Mouse (Mus musculus) c-Kit-positive CD71-positive TER-119-positive erythroid progenitor cells, embryonic 14.5 days (primary cell): ENCODE results near the gene Slco4a1.

Source experiments
- DNase-seq: peaks from one replicate; pipeline ENCODE4 v3.0.0-alpha.2; 2013; ENCODE audit warnings: low spot score

The Slco4a1 gene

DNA sequence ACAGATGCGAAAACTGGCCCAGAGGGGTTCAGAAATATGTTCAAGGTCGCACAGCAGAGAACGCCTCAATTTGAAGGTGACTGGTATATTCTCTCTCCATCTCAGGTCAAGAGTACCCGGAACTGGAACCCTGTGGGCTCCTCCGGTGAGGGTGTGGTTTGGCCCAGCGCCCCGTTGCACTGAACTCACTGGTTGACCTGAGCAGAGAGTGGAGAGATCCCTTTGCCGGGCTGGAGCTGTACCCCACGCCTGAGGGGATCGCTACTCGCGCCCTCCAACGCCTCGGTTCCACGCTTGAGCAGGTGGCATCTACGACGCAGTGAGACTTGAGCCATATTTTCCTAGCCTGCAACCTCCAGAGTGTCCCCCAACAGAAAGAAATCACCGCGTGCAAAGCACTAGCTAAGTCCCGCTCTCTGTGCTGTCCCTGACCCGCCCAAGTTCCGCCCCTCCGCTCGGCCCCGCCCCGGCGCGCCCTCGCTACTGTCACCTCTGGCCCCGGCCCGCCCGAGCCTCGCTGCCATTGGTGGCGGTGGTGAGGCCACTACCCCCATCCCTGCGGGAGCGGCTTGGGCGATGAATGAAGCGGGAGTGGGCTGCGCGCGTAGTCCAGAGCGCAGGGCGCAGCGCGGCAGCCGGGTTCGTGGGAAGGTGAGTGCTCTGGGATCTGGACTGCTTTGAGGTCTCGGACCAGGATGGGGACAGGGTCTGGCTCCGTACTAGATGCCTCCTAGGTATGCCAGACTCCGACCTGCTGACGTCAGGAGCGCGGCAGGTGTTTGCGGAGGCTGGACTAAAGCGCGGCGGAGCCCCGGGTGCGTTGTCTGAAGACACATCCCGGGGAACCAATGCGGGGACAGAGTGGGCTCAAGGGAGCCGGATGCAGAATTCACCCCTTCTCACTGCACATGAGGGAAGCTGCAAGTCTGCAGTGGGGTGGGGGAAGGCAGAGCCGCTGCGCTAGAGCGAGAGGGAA, at the start of gene Slco4a1:
TSS of gene Slco4a1 (plus strand) at position 523 of the 976 bp plus-strand sequence.
- peak; percentile 60 for DNase-seq

DNA sequence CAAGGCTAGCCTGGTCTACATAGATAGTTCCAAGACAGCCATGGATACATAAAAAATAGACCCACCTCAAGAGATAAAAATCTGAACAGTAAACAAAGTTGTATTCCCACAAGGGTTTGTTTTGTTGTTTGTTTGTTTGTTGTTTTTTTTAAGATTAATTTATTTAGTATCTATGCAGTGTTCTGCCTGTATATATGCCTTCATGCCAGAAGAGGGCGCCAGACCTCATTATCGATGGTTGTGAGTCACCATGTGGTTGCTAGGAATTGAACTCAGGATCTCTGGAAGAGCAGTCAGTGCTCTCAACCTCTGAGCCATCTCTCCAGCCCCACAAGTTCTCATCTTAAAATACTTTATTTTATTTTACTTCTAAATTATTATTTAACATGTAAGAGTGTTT, 47.6 kb upstream of the Slco4a1 start:
- DNase-seq = peak; percentile 9

DNA sequence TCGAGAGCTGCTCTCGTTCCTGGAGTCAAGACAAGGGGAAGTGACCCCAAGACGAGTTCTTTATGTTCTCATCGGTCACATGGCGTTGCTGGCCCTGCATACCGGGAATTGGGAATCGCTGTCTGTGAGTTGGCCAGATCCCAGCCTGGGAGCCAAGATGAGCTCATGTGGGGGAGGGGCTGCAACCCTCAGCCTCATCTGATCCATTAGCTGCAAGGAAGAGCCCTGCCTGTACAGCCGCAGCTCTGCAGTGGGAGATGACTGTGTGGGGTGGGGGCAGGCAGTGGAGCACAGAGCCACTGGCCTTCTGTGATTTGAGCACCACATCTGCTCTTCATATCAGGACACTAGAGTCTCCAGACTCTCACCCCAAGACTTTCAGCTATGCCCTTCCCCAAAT, 45.6 kb upstream of the Slco4a1 start:
- DNase-seq = no peak

DNA sequence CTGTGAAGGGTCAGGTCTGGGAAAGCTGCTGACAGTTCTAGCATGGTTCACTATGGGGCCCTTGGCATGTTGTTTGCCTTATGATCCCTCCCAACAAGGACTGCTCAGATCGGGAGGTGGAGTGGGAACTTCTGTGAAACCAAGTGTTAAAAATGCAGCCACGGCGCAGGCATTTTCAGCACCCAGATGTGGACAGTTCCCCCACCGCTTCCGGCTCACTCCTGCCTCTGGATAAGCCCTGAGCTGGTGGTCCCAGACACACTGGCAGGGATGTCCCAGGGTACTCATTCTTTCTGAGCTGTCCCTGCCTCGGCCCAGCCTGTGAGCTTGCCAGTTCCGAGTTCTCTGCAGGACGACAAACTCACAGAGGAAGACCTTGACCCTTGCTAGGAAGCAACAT, 45.0 kb upstream of the Slco4a1 start:
- no peak for DNase-seq

DNA sequence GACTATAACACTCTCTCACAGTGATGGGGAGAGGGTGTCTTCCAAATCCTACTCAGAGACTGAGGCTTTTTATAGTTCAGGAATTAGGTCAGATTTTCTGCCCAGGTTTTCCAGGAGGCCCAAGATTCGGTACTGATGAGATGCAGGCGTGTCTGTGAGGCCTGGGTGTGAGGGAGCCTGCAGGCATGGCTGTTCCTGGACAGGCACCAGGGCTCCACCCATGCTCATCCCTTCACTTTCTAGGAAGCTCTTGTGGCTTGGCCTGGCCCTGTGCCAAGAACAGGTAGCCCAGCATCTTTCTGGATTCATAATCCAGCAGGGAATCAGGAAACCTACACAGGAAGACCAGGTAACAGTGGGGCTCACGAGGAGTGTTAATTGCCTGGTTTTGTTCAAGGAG, 40.4 kb upstream of the Slco4a1 start:
- no peak for DNase-seq

DNA sequence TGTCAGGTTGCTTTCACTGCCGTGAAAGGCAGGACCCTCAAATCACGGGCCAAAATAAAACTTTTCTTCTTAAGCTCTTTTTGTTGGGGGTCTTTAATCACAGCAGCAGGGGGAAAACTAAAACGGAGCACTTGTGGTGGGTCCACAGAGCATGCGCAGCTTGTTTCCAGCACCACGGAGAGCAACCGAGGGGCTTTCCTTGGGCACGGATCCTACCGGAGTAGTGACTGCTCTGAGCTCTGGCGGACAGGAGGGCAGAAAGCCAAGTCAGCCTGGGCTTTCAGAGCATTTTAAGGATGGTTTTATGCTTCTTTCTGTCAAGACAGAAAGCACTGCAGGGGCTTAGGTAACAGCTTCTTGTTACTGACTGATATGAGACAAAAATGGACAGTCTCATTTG, 38.3 kb upstream of the Slco4a1 start:
- DNase-seq = no peak

DNA sequence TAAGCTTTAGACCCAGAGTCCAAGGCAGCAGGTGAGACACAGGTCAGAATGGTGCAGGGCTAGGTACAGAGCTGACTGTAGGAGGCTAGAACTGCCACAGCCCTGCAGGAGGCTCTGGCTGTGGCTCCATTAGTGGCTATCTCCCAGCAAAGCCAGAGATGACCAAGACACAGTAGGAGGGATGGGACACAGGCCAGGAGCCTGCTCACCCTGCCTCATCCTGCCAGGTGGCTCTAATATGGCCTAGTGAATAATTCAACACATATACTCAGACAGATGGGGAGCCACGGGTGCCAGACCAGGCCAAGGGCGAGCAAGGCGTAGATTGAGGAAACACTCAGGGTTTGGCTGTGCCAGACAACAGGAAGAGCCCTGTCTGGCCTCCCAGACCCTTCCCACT, 35.4 kb upstream of the Slco4a1 start:
- no peak for DNase-seq

DNA sequence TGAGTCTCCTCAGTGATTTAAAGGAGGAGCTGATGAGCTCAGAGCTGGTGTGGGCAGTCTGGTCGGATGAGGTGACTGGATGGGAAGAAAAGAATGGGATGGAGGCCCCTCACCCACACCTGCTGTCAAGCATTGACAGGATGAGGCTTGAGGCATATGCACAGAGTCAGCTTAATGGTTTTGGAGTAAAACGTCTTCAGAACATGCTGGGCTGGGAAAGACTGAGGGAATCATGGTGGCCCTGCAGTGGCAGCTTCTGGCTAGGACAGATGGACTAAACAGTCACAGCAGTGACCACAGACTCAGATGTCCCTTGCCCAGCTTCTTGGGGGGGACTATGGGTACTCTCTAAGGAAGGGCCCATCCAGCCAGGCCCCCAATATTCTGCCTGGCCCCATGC, 30.9 kb upstream of the Slco4a1 start:
- DNase-seq = no peak

DNA sequence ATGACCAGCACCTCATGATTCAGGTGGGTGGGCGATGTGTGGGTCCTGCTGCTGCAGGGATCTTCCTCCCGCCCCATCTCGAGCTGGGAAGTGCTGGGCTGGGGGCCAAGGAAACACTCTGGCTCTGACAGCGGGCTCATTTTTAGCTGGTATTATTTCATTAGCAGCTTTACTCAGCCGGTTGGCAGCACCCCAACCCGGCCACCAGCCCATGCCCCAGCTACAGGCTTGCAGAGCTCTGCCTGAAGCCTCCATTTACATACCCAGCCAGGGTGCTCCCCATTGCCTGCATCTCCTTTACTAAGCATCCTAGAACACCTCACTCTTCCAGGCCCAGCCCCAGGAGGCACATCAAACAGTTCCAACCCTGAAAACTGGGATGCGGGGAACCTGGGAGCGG, 29.0 kb upstream of the Slco4a1 start:
- DNase-seq = no peak

DNA sequence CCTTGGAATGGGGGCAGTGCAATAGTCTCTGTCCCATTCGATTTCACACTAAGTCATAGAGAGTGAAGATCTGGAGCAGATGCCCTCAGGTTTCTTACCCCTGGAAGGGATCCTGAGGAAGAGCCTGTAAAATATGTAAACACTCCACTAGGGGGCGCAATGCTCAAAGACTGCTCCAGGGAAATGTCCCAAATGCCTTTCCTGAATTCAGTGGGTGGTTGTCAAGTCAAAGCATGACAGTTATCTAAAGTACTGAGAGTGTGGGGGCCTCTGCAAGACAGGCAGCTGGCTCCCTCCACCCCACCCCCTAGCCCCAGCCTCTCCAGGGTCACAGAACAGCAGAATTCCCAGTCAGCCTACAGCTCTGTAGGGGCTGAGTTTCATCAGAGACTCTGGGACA, 27.7 kb upstream of the Slco4a1 start:
- DNase-seq = peak; percentile 12

DNA sequence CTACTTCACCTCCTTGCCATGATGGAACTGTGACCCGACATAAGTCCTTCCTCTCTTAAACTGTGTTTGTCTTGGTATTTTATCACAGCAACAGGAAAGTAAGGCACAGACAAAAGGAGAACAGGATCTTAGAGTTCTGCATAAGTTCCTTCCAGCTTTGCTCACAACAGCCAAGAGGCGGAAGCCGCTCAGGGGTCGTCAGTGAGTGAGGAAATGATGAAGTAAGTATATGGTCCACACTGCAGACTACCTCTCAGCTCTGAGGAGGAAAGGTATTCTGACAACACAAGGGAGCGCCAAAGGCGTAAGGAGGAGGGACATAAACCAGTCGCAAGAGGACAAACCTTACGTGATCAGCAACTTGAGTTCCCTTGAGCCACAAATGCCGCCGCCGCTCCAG, 25.4 kb upstream of the Slco4a1 start:
- DNase-seq = no peak

DNA sequence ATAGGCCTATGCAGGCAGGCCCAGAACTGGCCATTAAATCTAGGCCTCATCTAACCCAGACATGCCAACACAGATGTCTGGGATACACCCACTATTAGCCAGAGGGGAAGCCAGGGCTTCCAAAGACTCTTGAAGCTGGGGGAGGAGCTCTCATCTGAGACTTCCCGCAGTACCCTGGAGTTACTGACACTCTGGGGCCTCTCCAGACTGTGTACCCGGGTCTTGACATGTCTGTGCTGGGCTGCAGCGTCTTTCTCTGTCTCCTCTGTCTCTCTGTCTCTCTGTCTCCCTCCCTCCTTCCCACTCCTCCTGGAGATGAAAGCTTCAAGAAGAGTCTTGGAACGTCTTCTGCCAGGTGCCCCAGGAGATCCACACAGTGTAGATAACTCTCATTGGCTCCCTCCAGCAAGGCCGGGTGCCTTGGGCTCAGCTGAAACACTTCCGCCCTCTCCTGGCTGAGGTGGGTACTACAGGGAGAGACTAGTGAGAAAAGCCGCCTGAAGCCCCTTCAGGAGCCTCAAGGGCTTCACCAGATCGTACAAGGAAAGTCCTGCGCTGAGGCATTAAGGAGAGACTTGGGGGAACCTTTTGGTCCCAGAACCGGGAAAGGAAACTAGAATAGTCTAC, 23.9 kb upstream of the Slco4a1 start:
- DNase-seq = peak; percentile 52

DNA sequence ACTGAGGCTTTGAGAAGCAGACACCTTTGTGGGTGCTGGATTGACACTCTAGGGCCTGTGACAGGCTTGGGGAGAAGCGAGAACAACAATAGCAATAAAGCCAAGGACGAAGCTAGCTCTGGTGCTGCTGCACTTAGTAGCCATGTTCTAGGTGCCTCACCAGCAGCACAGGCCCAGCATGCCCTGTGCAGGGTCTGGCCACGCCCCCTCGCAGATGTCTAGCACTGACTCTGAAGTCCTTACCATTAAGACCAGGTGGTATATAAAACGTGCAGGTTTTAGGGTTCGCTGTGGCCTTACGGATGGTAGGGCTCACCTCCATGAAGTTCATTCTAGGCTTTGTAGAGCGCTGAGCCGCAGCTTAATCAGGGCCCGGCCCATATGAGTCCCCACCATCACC, 23.3 kb upstream of the Slco4a1 start:
- DNase-seq = no peak

DNA sequence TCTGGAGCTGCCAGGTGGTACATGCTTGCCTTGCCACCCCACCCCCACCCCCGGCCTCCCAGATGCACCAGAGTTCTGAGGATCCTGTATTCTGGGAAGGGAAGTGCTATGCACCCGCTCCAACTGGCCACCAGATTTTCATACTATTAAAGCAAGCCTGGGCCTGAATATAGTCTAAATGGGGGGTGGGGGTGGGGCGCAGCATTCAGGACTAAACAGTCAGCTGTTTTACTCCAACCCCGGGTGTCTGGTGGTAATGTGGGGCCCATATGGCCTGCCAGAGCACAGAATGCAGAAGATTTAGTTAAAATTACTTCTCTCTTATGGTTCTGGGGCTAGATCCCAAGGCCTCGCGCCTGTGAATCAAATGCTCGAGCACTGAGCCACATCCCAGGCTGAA, 22.7 kb upstream of the Slco4a1 start:
- no peak for DNase-seq

DNA sequence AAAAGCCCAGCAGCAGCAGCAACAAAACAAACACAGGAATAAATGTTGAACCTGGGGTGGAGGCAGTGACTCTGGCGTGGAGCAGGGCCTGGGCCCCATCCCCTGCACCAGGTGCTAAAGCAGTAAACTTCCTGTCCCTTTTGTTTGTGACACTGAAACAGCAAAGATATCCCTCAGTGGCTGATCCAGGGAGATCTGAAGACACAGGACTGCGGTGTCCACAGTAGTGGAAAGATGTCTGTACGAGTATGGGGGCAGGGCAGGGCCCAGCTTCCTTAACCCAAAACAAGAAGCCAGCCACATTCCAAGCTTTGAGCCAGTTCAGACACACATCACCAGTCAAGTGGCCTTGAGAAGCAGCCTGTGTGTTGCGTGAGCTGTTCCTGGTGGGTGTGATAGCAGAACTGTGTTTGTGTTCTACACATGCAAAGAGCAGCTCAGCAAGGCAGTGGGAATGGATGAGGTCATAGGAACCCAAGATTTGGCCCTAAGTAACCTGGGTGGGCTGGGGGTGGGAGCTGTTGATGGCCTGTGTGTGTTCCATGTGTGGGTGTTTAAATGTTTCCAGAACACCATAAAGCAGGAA, 20.6 kb upstream of the Slco4a1 start:
- no peak for DNase-seq

DNA sequence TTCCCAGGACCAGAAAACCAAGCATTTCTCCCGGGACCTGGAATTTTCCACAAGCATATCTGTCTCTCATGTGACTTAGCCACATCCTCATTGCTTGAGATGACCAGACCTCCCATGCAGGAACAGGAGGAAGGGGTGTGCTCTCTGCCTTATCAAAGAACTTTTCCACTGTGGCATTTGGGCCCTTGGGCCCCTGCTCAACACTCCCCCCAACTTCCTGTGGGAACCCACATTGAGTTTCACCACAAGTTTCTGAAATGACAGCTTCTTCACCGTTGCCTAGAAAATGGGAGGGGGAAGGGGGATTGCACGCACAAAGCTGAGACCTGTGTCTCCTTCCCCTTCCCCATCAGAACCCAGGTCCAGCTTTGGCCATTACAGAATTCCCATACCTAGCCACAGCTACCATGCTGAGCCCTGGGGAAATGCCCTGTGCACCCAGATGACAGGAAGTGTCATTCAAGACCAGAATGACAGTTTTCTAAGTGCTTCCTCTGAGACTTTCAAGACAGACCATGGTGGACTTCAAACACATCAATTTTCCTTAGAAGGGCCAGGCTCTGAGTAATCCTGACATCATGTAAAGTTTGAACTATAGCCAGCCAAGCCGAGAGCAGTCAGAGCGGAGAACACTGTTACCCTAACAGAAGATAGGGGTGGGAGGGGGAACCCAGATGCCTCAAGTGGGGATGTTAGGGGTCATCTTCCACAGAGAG, 18.7 kb upstream of the Slco4a1 start:
- DNase-seq = no peak

DNA sequence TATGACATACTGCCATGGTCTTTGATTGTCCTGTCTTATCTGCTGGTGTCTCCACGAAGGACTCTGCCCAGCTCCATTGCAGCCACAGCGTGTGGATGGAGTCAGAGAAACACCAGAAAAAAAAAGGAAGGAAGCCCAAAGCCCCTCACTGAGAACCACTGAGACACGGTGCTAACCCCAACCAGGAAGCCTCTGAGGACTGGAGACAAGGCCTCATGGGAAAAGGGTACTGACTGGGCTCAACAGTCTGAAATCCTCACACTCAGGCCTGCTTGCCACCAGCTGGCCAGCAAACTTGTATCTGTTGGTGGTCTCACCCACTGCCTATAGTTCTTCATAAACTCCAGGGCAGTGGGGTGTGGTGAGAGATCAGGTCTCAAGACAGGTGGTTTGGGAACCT, 16.3 kb upstream of the Slco4a1 start:
- DNase-seq = no peak

DNA sequence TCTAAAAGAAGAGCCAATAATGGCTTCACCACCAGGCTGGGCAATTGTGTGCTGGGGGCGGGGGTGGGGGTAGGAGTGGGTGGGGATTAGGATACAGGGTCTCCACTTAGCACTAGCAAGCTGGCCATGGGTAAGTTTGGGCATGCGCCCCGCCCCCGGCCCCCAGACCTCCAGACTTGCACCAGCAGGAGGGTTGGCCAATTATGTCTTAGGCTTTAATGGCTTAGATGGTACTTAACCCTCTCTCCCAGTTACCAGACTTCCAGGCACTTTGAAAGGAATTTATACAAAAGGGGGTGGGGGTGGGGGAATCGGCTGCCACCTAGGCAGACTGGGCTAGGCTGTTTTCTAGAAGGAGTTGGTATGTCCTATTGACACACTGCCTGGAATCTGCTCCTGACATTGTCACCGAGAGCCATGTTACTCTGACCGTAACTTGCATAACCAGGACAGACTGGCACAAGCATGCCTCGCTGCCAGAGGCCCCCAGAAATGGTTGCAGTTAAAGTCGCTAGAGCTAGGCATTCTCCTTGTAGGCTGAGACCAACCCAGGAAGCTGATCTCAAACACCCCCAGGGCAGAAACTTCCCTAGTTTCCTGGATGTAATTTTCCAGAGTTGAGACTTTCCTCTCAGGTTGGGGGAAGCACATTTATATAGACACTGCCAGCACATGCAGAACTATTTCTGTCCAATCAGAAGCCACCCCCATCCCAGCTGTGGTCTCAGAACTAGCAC, 15.3 kb upstream of the Slco4a1 start:
- no peak for DNase-seq

DNA sequence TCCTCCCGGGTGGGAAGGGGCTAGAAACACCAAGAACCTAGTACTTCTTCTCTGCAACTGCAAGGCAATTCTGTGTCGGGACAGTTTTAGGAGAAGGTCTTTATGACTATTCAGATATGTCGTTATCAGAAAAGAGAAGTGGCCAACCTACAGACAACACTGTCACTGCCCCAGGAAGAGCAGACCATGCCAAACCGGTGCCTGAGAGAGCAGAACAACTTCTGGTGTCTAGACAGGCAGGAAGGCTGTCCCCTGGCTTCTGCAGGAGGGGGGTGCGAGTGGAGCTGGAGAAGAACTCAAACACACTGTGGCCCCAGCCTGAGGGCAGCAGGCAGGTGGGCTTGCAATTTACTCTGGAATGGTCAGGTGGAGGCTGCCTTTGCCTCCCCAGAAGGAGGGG, 14.0 kb upstream of the Slco4a1 start:
- no peak for DNase-seq

DNA sequence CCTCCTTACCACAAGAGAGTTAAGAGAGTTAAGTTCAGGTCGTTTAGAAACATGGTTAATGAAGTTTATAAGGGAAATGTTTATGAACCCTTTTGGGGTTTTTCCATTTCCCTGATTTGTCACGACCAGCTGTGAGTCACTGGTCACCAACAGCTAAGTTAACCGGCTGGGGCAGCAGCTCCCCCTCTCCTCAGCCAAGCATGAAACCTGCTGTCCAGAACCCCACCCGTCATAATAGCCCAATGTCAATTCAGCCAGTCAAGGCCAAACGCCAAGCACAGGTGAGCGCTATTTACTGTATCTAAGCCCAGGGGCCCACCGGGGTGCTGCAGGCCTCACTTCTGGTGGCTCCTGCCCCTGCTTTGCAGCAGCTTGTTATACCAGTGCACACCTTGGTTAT, 12.2 kb upstream of the Slco4a1 start:
- no peak for DNase-seq

DNA sequence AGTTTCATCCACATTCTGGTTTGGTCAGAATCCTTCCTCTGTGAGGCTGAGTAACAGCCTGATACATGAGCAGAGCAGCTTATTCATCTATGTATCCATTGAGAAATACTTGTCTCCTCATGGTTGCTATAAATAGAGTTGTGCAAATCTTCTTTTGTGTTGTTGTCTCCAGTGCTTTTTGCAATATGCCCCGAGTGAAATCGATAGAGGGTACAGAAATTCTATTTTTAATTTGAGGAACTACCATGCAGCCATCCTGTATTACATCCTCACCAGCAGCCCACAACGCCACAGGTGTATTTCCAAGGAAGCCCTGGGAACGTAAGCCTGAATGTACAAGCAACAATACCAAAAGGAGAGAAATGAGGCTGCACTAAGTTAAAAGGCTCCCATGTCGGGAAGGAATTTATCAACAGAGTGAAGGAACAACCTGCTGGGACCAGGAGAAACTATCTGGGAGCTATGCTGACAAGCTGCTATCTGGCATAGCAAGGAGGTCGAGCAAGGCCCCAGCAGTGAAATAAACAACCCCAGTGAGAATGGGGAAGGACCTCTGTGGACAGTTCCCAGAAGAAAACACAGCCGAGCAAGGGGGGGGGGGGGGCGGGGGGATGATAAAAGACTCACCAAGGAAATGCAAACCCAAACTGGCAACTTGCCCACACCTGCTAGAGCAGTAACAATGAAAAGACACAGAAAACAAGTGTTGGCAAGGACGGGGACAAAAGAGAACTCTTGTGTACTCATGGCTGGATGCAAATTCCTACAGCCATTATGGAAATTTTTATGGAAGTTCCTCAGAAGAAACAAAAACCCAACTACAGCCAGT, 10.9 kb upstream of the Slco4a1 start:
- no peak for DNase-seq
